Mouse (Mus musculus) testis, postnatal 14 days (tissue): Measurements from ENCODE around the gene Best1.
A peak's percentile ranks its signal among the peaks of the same experiment; 100 is the strongest.

Experiments
- DNase-seq: peaks from one replicate; pipeline ENCODE4 v3.0.0; 2021; ENCODE audit warnings: low spot score

Best1 gene

DNA sequence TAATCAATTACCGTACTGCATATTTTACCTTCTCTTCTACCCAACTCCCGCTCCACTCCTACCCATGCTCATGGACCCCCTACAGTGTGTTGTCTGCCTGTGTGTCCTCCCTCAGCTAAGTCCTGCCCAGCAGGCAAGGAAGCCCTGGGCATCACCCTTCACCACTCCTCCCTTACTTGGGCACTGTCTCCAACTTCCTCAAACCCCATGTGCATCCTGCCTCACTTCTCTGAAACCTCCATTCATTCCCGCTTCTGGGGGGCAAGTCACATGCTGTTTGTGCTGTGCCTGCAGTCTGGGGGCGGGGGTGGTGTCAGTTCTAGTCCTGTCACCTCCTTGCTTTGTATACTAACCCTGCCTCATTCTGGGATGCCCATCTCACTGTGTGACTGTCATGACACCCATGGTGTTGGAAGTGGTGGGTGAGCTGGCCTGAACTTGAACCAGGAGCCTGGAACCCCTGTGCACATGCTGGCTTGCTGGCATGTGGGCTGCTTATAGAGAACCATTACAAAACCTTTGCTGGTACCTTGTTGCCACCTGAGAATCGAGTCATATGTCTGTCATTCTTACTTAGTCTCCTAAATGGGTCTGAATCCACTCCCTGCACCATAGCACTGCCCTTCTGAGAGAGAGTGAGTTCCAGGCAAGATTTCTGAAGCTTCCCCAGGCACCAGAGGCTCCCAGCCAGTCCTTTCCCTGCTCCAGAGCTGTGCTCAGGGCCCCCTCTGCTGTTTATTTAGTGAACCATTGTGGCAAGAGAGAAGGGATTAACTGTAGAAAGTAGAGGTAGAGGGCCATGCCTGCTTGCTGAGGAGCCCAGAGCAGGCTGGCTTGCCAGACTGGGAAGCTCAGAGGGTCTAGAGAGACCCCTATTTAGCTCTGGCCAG, 21.2 kb upstream of the Best1 start:
- no peak for DNase-seq

DNA sequence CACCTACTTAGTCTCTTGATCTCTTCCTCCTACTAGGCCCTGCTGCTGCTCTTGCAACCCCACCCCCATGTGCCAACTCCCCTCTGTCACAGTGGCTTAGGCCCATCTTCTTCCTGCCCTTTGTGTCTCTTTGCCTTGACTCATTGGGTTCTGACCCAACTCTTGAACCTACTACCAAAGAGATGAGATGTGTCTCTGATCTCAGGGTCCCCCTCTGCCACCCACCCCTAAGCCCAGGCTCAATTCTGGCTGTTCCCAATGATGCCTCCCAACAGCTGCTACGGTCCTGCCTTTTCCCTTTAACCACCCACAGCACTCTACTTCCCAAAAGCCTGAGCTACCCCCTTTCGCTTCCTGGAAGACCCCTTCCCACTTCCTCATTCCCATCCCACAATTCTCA, 20.5 kb upstream of the Best1 start:
- no peak for DNase-seq

DNA sequence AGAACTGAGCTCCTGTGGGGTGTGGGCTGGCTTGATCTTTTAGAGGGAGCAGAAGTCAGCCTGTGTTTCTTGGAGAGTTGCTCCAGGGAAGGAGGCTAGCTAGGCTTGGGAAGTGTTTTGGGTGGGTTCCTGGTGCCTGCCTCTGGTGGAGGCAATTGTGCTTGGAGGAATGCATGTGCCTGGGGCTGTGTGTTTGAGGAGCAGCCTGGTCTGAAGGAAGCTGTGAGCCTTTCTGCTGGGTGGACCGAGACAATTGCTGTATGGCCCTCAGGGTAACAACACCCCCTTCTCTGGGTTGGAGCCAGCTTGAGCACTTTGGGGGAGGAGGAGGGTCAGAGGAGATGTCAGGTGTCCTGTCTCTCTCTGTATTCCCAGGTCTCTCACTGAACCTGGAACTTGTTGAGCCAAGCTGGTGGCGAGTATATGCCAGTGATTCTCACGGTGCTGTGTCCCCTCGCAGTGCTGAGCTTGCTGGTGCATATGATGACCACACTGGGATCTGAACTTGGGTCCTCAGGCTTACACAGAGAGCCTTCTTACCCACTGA, 17.9 kb upstream of the Best1 start:
- DNase-seq, result no peak

DNA sequence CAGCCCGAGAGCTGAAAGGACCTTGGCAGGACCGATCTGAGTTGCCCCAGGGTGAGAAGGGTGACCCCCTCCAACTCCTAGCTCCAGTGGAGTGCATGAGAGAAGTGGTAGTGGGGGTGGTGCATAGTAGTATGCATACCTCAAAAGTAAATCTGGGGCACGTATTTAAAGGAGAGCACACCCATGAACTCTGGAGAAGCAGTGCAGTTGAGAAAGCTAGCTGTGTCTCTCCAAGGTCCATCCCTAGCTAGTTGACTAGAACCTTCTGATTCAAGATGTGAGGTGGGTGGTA, 17.0 kb upstream of the Best1 start:
- DNase-seq, result no peak

DNA sequence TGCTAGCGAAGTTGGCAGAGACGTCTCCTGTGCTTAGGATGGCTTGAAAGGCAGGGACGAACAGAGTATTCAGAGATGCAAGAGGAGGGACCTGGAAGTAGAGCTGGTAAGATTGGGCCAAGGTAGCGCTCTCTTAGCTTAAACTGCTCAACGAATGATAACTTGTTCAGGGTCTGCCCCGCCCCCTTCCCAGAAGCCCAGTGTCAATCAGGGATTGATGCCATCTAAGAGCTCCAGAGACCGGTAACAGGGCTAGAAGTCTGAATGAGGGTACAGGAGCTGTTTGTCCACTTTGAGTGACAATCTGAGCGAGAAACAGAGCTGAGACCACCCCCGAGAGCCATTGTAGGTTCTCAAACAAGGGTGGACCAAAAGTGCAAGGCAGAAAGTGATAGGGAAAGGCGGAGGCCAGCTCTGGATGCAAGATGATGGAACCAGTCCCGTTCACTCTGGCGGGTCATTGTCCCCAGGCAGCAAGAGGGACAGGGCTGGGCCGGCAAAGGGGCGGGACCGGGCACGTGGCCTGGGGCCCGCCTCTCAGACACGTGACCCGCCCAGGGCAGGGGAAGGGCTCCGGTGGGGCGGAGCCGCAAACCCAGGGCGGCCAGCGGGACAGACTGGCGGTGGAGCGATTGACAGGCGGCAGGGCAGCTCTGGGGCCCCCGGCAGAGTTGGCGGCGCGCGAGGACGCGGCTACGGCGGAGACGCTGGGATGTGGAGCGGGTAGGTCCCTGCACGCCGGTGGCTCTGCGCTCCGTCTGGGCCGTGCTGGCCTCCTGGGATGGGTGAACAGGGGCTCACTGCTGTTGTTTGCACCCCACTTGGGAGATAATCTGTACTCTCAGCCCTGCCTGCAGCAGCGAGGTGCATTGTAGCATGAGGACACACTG, 16.4 kb upstream of the Best1 start:
- peak; percentile 81 for DNase-seq

DNA sequence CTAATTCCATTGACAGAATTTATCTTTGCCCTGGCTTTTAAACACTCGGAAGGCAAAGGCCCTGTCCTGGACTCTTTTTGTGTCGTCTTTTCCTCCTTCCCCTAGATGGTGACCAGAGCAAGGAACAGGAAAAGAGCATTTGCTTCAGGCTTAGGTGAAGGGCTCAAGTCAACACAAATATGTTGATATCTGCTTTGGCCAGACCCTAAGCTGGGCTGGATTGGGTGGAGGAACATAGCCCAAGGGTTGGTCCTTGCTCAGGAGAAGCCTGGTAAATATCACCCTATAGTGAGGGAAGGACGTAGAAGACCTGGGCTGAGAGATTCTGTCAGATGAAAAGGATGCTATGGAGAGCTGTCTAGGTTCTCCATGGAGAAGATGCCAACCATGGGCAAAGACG, 14.7 kb upstream of the Best1 start:
- no peak for DNase-seq

DNA sequence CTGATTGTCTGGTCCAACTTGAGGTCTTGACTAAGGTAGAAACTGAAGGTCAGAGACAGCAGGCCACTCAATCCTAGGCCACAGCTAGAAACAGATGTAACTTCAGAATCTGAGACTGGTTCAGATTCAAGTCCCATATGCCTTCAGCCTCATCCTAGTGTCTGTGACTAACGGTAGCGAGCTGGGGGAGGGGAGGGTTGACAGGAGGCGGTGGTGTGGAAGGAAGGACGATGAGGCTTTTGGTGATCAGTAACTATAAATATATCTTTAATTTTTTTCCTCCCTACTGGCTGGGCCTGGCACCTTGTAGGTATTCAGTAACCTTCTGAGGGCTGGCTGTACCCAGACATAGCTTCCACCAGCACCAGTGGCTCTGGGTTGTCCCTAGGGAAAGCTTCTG, 14.0 kb upstream of the Best1 start:
- no peak for DNase-seq

DNA sequence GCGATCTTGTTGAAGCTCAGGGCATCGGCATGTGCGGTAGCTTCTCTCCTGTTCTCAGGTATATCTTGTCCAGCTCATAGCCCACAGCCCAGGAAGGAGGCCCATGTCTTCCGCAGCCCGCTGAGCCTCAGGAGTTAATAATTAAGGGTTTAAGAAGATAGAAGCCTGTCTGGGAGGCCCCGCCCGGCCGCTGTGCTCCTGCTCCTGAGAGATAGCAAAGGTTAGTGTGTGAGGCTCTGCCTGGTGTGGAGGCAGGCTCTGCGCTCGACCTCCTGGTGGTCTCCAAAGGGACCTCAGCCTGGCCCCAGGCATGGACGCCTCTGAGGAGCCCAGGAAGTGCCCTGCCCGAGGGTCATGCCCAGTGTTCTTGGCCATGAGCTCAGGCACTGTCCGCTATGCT, 13.4 kb upstream of the Best1 start:
- no peak for DNase-seq

DNA sequence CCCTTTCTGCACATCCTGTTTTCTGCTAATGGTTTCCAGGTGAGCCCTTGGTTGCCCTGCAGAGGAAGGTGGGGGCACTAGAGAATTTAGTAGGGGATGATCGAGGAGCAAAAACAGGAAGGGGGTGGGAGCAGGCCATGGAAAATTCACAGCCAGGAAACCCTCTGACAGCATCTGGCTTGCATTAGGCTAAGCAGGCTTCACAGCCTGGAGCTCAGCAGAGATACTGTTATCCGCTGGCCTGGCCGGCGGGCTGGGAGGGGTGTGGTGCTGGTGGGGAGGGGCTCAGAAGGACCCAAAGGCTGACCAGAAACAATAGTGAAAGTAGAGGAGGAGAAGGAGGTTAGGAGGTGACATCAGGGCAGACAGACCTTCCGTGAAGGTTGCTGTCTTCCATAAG, 12.5 kb upstream of the Best1 start:
- DNase-seq, result no peak

DNA sequence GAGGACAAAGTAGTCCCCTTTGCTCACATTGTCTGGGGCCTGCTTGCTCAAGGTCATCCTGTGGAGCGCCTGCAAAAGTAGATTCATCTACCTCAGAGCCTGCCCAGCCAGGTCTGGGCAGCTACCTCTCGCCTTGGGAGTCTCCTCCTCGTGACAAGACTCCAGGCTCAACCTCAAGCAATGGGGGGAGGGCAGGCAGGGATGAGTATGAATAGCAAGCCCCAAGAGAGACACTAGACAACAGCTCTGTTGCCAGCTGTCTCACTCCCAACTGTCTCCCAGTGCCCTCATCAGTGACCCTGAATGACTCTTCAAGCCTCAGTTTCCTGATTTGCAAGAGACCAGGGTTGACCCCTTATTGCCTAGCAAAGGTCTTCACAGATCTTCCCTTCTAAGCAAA, 11.9 kb upstream of the Best1 start:
- no peak for DNase-seq

DNA sequence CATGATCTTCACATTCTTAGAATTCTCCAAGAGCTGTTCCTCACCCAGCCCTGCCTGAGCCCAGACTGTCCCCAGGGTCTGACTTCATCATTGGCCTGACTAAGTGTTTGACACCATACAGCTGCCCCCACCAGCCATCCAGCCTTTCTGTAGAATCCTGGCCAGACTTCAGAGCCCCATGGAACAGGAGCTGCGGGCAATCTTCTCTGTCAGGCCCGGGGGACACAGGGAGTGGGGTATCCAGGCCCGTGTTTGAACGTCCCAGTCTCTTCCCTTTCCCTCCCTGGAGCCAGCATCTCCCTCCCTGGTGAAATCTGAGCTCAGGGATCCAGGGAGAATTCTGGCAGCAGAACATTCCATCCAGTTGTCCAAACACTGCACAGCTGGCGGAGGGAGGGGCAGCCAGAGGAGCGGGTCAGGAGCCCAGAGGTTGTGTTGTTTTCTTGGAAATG, 11.4 kb upstream of the Best1 start:
- peak; percentile 53 for DNase-seq

DNA sequence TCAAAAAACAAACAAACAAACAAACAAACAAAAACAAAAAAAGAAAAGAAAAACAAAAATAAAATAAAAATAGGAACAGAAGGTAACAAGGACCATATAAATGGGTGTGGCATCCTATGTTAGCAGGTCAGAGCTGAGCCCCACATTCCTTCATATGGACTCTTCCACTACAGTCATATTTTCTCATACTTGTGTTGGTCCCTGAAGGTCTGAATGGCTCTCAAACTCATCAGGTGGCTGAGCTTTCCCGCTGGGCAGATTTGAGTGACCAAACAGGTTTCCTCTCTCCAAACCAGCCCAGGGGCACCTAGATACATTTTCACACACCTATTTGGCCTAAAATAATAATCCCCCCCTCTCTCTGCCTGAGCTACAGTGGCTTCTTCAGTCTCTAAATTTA, 10.0 kb upstream of the Best1 start:
- no peak for DNase-seq

DNA sequence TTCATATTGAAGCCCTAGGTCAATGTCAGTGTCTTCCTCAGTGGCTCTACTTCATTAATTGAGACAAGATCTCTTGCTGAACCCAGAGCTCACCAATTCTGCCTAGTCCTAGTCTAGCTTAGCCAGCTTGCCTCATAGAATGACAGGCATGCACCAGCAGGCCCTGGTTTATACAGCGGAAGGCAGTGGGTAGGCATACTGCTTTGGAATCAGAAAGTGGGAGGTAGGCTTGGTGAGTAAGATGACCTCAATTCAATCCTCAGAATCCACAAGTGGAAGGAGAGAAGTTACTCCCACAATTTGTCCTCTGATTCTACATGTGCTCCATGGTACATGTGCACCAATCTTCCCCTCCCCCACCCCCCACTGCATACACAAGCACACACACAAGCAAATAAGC, 2.3 kb upstream of the Best1 start:
- no peak for DNase-seq

DNA sequence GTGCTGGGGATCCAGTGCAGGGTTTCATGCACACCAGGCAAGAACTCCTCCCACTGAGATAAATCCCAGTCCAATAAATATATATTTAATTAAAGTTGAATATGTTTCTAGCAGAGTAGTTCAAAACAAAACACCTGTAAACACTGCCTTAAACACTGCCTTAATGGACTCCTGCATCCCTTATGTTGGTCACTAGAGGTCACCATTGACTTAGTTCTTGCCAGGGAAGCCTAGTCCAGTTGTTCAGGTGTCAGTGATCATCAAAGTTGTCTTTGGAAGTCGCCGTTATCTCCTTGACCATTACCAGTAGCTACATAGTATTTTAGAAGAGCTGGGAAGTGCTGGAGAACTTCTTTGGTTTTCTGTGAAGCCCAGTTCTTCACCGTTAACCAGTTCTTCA, 1.1 kb downstream of the Best1 start:
- no peak for DNase-seq

DNA sequence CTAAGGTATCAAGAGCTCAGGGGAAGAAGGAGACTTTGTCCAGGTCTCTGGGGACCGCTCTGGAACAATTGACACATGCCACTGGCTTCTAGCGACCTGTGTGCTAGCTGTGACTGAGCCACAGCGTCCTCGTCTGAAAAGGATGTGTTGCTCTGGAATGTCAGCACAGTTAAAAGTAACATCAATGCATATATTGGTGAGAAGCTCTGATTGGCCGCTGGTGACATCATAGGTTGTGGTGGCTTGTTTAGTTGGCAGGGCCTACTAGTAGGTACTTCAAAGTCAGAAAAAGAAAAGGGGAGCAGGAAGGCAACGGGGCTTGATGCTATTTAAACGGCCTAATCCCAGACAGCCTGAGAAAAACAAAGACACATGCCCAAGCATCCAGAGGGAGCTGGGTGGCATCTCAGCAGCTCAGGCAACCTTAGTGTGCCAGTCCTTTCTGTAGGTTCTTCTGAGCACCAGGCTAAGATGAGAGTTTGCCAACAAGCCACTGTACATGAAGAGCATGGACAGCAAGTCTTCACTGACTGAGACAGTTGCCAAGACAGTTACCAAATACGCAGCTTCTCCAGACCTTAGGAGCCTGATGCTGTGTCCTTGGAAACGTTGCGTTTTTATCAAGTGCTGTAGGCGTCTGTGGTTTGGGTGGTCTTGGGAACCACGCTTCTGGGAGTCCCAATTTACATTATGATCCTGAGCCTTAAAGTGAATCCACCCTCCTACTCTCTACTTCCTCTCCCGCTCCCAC, 2.5 kb downstream of the Best1 start:
- no peak for DNase-seq

DNA sequence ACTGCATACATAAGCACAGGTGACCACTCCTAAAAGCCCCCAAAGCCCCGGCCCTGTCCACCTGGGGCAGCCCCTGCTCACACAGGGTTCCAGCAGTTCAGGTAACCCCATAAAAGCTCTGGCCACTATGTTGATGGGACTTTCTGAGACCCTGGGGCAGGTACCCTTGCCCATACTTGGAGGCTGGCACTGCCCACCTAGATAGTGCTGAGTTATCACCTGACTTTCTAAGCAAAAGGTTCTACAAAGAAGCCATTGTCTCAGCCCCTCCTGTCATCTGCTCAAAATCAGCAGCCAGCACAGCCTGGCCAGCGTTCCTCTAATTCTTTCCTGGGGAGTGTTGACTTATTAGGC, 3.4 kb downstream of the Best1 start:
- no peak for DNase-seq

DNA sequence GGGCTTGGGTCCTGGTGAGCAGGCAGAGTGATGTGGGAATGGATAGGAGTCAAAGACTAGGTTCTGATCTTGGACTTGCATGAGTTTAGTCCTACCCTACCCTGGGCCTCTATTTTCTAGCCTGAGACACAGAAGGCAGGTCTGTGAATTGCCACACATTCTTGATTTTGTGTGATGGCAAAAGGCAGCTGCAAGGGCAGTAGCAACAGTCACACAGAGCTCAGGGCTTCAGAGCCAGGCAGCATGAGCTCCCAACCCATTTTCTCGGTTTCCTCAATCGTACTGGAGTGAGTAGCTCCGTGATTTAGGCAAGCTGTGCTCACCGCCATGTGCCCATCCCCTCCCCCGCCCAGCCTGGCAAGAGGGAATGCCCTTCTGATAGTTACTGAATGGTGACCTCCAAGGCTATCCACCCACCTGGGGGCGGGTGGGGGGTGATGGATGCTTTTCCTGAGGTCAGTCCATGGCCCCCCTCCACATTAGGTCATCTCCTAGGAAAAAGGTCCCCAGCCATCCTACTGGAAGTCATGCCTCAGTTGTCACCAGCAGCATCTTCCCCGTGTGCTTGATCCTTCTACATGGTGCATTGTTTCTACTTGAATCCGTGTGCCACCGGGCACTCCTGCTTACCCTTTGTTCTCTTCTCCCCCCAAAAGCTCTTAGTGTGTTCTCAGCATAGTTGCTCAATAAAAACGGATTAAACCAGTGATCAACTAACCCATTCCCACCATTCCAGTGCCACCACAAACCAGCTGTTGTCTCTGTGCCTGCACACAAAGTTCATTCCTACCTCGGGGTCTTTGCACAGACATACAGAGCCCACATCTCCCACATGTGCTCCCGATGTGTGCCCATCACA, 4.0 kb downstream of the Best1 start:
- DNase-seq, result no peak

DNA sequence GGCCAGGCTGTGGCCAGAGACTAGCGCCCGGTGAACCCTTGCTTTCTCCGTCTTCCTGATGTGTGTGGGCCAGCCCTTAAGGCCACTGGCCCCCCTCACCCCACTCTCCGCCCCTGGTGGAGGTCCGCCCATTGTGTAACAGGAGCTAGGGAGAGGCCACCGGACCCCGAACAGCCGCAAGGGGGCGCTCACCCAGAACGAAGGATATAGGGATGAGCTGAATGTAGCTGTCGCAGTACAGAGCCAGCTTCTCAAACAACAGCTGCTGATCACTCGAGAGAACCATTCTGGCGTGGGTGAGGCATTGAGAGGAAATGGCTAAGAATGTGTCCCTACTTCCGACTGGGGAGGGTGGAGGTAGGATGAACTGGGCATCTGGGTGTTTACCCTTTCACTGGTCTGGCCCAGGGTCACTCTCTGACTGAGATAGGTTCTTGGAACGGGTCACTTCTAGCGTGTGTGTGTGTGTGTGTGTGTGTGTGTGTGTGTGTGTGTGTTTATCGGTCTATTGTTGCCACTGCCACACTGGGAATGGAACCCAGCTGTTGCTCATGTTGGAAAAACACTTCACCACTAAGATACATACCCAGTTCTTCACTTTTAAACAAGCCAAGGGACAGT, 8.3 kb downstream of the Best1 start:
- peak; percentile 86 for DNase-seq

DNA sequence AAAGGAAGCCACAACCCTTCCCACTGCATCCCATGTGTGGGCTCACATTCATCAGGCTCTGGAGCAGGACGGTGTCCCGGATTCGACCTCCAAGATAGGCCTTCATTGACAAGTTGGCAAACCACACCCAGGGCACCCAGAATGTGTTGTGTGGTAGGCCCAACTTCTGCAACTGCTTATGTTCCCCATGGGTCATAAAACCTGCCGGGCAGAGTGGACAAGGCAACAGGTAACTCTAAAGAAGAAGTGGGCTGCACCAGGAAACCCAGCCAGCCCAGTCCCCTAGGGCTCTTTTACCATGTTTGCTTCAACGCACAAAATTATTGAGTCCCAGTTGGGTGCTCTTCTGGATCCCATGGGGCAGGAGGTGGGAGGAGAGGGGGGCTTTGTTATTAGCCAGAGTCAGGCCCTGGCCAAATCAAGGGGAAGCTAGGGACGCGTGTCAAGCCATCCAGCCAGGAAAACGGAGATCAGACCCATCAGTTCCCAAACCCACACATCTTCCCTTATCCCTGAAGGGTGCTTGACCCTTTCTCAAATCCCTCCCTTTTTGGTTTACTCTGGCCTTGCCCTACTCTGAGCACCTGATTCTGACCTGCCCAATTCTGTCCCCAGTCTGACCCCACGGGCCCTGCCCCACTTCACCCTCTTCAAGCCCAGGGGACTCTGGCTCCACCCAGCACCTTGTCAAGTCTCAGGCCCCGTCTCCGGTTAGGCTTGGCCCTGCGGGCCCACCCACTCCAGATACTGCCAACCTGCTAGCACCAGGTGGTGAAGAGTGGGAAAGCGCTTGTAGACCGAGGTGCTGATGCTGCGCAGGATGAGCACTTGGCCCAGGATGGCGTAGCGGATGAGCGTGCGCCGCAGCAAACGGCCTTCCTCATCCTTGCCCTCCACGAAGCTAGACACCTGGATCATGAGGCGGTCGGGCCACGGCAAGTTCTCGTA, 9.1 kb downstream of the Best1 start:
- no peak for DNase-seq

DNA sequence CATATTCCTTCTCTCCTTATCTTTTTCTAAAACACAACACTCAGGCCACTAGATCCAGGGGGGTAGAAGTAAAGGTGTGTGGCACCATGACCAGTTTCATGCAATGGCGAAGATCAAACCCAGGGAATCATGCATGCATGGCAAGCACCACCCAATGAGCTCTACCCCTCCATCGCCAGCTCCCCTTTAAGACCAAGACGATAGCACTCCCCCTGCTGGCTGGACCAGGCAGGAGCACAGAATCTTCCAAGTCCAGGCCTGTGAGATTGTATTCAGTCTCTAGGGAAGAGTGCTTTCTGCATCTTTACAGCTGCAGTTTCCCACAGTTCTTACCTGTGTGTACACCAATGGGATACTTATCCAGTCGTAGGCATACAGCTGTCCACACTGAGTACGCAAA, 10.1 kb downstream of the Best1 start:
- DNase-seq, result peak; percentile 56
